Mouse (Mus musculus) layer of hippocampus, adult 8-10 months (tissue): Measurements from ENCODE around the gene Mcm8. TPM values are rescaled to one million over a fixed set of nuclear protein-coding genes. Genes with fewer than 3 reads are reported as not detected.

Experiments
- DNase-seq, 2 experiments: peaks; one replicate each; pipeline ENCODE4 v3.0.0; 2022; ENCODE audit warnings: low spot score in 2 of 2
- total RNA-seq, 4 experiments: library from RNA; stranded (reverse); gene quantifications; 2 replicates each; pipeline ENCODE4 v1.2.4; 2022

Gene Mcm8
- total RNA-seq = 1 to 10 TPM; 3.7 to 4.7 (median 4.1) TPM

DNA sequence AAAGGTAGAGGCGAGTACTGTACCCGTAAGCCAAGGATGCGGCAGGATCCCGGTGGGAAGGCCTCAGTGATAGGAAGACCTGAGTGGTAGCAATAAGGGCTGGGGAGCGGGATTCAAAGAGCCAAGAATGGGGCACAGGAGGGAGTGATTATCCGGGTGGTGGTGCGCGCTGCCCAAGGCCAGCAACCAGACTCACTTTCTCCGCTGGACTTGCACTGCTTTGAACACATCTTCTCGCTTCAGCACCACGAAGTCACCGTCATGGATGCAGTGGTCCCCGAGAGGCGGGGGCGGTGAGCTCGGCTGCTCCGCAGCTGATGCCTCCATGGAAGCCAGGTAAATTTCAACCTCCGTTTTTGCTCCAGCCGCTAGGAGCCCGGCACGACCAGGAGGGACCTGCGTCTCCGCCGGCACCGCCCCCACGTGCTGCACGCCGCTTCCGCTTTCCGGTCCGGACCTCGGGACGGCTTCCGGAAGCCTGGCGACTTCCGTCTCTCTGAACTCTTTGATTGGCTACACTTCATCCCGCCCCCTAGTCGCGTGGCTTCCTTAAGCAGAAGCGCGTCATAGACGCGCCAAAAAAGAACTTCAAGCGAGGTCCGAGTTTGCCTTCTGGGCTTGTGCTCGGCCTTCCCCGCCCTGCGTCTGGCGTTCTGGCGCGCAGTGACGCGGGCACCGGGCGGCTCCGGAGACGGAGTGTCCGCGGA is at the start of gene Mcm8, which contains the start of gene Trmt6:
Mcm8 (plus strand) TSS at position 534 of the 707 bp plus-strand sequence.
Trmt6 (minus strand) TSS at position 448 of the 707 bp plus-strand sequence.
- DNase-seq = peak; percentile 82 to 85

DNA sequence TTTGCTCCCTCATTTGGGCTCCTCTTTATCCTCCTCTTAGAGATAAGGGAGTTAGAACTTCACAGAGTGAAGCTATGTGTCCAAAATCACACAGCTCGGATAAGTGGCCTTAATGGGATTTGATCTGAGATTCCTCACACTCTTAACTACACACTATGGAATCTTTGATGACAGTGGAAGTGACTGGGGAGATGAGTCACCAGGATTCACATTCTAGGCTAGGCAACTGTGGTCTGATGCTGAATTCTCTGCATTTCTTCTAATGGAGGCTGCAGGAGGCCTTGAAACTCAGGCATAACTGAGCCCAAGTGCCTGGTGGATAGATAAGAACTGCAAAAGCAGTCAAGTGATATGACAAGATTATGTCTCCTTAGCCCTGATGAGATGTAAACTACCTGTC is 45.1 kb upstream of the Mcm8 start:
- DNase-seq = no peak

DNA sequence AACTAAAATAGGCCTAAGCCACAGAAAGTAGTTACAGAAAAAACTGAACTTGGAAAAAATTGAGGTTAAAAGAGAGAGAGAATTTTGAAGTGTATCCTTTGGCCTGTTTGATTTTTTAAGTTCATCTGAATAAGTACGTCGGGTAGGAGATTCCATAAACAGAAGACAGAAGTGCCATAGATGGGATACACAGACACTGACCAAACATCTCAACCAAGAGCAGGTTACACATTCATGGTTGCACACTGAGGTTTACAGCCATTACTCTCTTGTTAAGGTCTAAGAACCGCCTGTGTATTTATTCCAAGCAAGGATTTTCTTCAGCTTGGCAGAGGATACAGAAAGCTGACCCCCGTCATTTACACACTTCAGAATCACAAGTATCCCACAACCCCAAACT is 35.0 kb upstream of the Mcm8 start, which contains the start of gene Chgb:
Chgb (plus strand) TSS at position 301 of the 400 bp plus-strand sequence.
- no peak for DNase-seq

DNA sequence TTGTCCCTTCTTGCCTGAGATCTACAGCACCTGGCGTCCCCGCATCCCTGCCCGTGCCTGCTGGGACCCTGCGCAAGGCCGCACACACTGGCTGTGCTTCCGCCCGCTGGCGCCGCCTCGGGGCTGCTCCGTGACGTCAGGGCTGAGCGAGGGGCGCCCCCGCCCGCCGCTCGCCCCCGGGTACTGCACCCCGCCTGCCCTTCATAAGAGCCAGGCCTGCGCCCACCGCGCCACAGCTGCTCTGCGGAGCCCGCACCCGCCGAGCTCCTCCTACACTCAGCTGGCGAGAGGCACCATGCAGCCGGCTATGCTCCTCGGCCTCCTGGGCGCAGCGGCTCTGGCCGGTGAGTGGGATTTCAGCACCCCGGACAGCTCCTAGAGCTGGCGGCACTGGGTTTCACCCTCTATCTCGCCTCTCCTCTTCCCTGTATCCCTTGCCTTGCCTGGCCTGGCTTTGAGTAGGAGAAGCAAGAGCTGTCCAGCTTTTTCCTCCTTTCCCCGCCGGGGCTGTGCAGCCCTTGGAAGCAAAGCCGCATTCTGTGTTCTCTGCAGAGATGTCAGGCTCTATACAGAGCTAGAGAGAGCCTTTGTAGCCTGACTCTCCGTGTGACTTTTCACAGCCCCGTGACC is 34.4 kb upstream of the Mcm8 start:
- DNase-seq = peak; percentile 74 to 84

DNA sequence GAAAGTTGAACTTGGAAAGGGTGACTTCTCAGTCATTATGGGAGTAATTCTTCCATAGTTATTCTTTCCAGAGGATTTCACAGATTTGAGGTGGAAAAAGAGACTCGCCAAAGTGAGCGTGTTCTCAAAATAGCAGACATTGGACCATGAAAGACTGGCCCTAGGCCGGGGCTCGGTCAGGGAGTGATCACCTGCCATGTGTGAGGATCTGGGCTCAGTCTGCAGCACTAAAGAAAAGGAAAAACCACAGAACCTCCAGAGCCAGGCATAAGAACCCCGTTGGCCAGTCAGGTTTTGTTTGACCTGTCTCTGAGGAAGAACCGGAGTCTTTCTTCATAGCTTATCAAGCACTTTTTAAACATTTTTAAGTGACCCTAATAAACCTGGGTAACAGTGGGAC is 31.9 kb upstream of the Mcm8 start:
- DNase-seq = no peak

DNA sequence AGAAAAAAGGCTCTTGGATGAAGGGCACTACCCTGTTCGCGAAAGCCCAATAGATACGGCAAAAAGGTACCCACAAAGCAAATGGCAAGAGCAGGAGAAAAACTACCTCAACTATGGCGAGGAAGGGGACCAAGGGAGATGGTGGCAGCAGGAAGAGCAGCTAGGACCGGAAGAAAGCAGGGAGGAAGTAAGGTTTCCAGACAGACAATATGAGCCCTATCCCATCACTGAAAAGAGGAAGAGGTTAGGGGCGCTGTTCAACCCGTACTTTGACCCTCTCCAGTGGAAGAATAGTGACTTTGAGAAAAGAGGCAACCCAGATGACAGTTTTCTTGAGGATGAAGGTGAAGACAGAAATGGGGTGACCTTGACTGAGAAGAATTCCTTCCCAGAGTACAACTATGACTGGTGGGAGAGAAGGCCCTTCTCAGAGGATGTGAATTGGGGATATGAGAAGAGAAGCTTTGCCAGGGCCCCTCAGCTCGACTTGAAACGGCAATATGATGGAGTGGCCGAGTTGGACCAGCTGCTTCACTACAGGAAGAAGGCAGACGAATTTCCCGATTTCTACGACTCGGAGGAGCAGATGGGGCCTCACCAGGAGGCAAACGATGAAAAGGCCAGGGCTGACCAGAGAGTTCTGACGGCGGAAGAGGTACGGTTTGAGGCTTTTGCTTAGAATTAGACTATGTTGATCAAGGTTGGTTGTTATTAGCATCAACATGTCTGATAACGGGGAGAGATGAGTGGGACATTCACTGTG is 22.3 kb upstream of the Mcm8 start:
- DNase-seq = no peak

DNA sequence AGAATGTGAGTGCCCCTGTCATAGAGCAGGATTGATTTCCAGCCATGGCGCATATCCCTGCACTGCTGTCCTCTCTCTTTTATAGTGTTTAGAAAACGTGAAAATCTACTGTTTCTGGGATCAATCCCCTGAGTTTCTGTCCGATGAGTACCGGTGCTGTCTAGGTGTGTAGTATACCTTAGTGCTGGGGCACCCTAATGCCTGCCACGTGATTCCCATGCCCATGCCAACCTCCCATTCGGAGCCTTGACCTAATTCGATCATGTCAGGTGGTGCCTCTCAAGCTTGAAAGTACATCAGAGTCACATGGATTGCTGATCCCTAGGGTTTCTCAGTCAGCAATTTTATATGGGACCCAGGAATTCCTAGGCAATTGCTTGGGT is 21.7 kb upstream of the Mcm8 start:
- no peak for DNase-seq

DNA sequence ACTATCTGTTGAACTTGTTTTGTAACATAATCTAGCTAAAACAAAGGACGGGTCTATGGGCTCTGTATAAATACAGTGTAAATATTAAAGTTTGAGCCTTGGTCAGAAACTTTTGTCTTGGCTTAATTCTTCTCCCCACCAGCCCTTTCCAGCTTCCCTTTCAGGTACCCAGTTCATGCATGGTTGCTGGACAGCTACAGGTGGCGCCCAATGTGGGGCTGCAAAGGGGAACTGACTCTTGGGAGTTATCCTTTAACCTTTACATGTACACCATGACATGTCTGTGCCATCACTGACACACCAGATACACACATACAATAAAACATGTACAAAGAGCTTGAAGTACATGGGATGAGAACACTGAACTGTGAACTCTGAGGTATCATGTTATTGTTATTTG is 13.0 kb upstream of the Mcm8 start:
- DNase-seq = no peak

DNA sequence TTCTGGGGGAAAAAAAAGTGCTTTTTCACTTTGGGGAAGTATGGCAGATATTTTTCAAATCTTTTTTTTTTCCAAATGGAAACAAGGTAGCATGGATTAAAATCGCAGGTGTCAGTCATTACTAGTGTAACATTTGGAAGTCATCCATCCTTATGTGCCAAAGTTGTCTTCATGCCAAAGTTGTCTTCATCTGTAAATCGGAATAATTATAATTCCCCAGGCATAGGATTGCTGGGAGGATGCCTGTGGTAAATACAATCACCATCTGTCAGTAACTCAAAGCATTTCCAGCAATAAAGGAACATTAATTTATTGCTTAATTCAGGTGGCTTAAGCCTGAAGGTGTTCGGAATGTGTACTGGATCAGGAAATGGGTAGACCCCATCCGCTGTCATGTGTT is 25.1 kb downstream of the Mcm8 start:
- DNase-seq = no peak

DNA sequence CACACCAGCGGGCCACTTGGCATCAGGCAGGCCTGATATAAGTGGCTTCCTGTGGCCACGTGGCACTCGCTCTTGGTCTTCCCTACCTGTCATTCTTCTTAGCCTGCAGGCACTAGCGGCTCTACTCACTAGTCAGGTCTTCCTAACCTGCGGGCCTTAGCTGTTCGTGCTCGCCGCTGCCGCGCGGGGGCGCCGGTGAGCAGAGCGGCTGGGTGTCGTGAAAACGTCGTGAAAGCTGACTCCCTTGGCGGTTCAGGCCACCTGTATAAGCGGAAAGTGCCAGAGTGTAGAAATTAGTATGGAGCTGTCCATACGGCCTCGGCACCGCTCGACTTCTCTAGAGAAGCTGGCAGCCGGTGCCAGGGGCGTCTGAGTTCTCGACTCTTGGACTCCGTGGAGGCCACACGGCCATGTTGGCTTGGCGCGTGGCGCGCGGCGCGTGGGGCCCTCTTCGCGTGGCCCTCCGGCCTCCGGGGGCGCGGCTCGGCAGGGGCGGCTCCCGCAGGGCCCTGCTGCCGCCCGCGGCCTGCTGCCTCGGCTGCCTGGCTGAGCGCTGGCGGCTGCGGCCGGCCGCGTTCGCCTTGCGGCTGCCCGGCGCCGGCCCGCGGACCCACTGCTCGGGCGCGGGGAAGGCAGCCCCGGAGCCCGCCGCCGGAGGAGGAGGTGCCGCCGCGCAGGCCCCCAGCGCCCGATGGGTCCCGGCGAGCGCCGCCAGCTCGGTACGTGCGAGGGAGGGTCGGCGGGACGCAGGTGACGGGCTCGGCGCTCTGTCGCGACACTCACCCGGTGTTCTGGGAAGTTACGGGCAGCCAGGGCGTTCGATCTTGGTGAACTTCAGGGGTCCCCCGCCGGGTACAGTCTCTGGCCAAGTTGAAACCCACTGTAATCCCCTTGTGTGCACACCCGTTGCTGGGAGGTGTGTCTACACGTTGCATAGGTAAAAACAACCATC is 30.7 kb downstream of the Mcm8 start, which contains the start of gene Crls1:
Crls1 (plus strand) TSS at position 260 of the 952 bp plus-strand sequence.
- peak; percentile 90 to 96 for DNase-seq

DNA sequence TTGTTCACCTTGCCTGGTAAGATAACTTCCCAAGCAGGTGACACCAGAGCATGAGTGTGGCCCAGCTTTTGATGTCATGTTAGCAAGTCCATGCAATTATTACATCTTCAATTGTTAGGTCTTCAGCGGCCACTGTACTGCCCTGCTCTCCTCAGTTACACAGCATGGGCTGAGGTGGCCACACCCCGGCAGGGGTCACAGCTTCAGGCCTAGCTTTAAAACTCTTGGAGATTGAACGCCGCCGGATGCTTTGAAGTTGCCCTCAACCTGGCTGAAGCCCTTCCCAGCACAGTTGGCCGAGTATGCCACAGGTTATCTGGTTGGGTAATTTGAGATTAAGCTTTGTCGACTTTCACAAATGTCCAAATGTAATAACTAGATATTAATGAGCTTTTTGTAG is 31.6 kb downstream of the Mcm8 start:
- no peak for DNase-seq

DNA sequence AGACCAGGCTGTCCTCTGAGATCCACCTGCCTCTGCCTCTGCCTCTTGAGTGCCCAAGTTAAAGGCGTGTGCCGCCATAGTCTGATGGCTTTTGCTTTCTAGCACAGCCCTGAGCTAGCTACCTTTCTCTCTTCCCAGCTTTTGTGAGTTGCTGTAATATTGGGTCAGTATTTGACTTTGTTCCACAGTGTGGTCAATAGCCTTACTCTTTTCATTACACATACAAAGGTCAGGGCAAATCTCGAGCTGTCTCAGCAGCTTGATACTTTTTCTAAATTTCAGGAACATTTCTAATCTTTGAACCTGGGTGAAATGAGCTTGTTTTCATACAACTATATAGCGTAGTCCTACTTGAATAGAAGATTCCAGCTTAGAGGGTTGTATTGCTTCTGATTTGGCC is 32.4 kb downstream of the Mcm8 start:
- no peak for DNase-seq

DNA sequence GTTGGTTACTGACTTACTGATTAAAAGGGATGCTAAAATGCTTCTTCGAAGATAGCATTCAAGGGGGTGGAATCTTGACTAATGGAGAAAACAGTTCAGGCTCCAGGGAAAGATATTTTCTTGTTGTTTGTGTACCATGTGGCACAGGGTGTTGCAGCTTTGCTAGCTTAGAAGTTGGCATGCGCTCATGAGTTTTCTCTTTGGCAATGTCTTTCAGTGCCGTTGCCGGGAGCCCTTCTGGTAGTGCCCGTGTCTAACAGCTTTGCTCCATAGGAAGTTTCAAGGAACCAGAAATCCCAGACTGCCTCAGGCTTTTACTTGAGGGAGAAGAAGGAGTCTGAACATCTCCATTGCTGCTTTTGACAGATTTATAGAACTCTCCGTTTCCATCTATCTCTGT is 33.2 kb downstream of the Mcm8 start:
- peak; percentile 37 to 39 for DNase-seq

DNA sequence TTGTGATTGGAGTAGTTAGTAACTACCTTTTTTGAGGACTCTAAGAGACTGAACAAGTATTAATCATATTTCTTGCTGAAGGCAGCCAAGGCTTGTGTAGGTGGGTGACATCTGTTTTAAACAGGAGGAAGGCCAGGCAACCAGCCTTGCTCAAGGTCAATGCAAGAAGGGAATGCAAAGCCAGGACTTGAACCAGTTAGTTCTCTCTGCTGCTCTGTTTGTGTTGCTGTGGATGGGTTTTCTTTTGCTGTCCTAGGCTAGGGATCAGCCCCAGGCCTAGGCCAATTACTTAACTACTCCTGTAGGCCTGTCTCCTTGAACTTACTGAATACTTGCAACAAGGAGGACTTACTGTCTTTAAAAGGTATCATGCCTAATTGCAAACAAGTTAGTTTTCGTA is 37.1 kb downstream of the Mcm8 start:
- no peak for DNase-seq

DNA sequence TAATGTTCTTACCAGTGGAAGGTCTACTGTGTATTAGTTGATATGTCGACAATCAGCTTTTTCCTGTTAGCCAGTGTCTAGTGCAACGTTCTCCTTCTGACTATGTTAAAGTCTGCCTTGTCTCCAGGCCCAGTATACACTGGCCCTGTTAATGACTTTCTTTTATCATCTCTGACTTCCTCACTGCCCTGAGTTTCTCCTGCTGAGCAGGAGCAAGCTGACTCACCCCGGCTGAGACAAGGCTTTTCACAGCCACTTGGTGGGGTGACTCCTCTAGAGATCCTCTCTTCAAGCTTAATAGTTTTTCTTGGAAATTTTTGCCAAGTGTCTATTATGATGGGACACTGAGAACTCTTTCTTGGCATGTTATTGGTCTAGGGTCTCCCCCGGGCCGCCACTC is 40.4 kb downstream of the Mcm8 start:
- DNase-seq = no peak

DNA sequence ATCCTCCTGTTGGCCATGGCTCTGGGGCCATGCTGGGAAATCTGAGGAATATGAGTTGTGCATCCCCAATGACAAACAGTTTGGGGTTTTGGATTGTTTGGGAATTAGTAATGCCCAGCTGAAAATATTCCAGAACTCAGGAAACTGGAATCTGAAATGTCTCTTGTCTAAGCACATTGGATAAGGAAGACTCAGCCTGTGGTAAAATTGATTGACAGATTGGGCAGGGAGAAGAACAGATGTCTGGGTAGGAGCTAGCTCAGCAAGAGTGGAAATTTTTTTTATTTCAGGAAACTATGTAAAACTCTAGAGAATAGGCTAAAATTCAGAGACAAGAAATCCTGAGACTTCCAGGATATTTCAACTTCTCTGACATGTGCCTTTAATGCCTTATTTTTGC is 44.5 kb downstream of the Mcm8 start:
- DNase-seq = no peak

DNA sequence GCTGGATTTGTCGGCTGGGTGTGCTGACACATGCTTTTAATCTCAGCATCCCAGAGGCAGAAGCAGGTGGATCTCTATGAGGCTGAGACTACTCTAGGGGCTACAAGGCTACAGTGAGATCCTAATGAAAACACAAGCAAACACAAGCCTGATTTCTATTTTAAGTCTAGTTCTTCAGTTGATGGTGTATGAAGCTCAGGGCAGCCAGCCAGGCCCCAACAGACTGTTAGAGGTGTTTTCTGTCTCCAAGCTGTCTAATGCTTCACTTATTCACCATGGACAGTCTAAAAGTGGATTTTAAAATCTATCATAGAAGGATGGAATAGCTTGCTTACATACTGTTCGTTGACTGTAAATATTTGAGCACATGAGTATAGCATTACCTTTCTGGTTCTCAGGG is 45.5 kb downstream of the Mcm8 start:
- peak in 1 of 2 experiments; percentile 54 for DNase-seq

DNA sequence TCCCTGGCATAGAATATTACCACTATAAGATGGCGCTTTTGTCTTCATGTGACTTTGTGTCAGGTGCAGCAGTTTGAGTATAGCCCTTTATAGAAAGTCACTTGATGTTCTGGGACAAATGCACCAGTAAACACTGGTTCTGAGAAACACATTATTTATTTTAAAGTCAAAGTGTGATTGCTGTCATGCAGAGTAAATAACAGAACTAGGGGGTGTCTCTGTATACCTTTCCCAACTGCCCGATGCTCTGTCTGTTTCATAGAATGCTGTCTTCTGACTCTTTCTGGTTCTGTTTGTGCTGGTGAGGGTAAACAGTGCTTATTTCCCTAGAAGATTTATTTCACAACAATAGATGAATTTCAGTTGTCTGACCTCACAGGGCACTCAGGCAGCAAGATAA is 47.4 kb downstream of the Mcm8 start:
- no peak for DNase-seq

DNA sequence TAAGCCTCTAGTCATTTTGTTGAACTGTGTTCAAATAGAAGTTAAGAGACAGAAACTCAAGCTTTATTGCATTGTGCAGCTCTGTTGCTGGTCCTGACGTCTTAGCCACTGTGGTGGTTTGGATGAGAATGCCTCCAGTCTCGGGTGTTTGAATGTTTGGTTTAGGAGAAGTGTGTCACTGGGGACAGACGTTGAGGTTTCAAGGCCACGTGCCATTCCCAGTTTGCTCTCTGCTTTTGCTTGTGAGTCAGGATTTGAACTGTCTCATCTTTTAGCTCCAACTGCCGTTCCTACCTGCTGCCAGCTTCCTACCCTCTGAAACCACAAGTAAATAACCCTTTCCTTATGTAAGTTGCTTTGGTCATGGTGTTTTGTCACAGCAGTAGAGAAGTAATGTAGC is 51.6 kb downstream of the Mcm8 start:
- DNase-seq = no peak

DNA sequence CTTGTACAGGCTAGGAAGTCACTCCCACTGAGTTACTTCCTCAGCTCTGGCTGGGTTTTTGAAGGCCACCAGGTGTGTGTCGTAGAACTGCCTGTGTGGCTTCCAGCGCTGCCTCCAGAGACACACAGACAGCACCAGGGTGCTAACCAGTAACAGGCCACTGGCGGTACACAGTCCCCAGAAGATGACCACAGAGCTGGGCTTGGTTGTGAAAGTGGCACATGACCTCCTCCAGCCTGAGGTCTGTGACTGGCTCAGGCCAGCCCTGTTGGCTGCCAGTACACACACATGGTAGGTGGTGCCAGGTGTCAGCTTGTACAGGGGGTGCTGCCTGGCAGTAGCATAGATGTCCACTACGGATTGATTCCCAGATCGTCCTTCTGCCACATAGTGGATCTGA is 53.7 kb downstream of the Mcm8 start:
- DNase-seq = no peak

DNA sequence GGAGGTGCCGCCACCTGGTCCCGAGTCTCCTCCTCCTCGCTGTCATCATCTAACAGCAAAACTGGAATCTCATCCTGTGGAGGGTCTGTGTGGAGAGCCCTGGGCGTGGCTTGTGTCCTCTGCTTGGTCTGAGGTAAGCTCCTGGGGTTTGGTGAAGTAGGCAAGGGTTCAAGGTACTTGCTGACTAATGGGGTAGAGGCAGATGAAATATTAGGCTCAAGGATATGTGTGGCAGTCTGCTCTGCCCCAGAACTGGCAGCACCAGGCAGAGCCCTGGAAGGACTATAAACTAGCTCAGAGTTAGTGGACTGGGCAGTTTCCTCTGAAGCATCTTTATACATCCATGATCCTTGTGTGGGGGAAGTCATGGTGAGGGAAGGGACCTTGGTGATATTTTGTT is 54.3 kb downstream of the Mcm8 start:
- no peak for DNase-seq
